Mouse (Mus musculus): Measurements from ENCODE around the gene Setd3. TPM values are rescaled to one million over a fixed set of nuclear protein-coding genes. Genes with fewer than 3 reads are reported as not detected.
A peak's percentile ranks its signal among the peaks of the same experiment; 100 is the strongest.

The Setd3 gene
- 100 to 1,000 TPM; 123 to 127 TPM for total RNA-seq (2021)
- long read RNA-seq, experiment 1, transcript Setd3-201 (13 exons, 2,755 nt): major isoform, 148 of 213 reads
- long read RNA-seq, experiment 1, partial matches to known transcripts: 5 of 213 reads
- long read RNA-seq, experiment 1, other reads (novel, unspliced or antisense): 55 of 213 reads
- long read RNA-seq, experiment 2, transcript Setd3-201 (13 exons, 2,755 nt): major isoform, 138 of 201 reads
- long read RNA-seq, experiment 2, partial matches to known transcripts: 12 of 201 reads
- long read RNA-seq, experiment 2, other reads (novel, unspliced or antisense): 48 of 201 reads

- intact Hi-C loops (cut with DNase I): no loop called here
- no peak for DNase-seq (ENCODE audit: low spot score in 2 of 2)
Observed at GRCm38 (mm10) chr12:108179246-108179320, at the start of gene Setd3. Gene Setd3 (minus strand): TSS chr12:108179314.

- intact Hi-C loops (cut with DNase I): no loop called here
- no peak for DNase-seq (ENCODE audit: low spot score in 2 of 2)
Observed at GRCm38 (mm10) chr12:108227527-108227926, 48.4 kb upstream of the Setd3 start.

GRCm38 (mm10) chr12:108226941-108227340 lies 47.8 kb upstream of the Setd3 start:
- no peak for DNase-seq (ENCODE audit: low spot score in 2 of 2)
- intact Hi-C loops (cut with DNase I): no loop called here

GRCm38 (mm10) chr12:108226216-108226615 lies 47.1 kb upstream of the Setd3 start:
- intact Hi-C loops (cut with DNase I): no loop called here
- no peak for DNase-seq (ENCODE audit: low spot score in 2 of 2)

- intact Hi-C loops (cut with DNase I): no loop called here
- peak in 1 of 2 experiments; percentile 55 for DNase-seq (ENCODE audit: low spot score in 2 of 2)
Observed at GRCm38 (mm10) chr12:108225781-108226180, 46.7 kb upstream of the Setd3 start.

- DNase-seq (ENCODE audit: low spot score in 2 of 2): no peak
- intact Hi-C loops (cut with DNase I): no loop called here
Observed at GRCm38 (mm10) chr12:108223357-108223756, 44.2 kb upstream of the Setd3 start.

GRCm38 (mm10) chr12:108221712-108222111 lies 42.6 kb upstream of the Setd3 start:
- no peak for DNase-seq (ENCODE audit: low spot score in 2 of 2)
- intact Hi-C loops (cut with DNase I): no loop called here

- intact Hi-C loops (cut with DNase I): no loop called here
- no peak for DNase-seq (ENCODE audit: low spot score in 2 of 2)
Observed at GRCm38 (mm10) chr12:108221206-108221605, 42.1 kb upstream of the Setd3 start.

GRCm38 (mm10) chr12:108220621-108221020 lies 41.5 kb upstream of the Setd3 start:
- DNase-seq (ENCODE audit: low spot score in 2 of 2): no peak
- intact Hi-C loops (cut with DNase I): no loop called here

GRCm38 (mm10) chr12:108219825-108220616 lies 40.9 kb upstream of the Setd3 start:
- DNase-seq (ENCODE audit: low spot score in 2 of 2): no peak
- intact Hi-C loops (cut with DNase I): no loop called here

GRCm38 (mm10) chr12:108219163-108219562 lies 40.0 kb upstream of the Setd3 start:
- intact Hi-C loops (cut with DNase I): no loop called here
- DNase-seq (ENCODE audit: low spot score in 2 of 2): peak; percentile 48 to 51

GRCm38 (mm10) chr12:108217572-108217971 lies 38.5 kb upstream of the Setd3 start:
- intact Hi-C loops (cut with DNase I): no loop called here
- peak; percentile 57 to 68 for DNase-seq (ENCODE audit: low spot score in 2 of 2)

- intact Hi-C loops (cut with DNase I): no loop called here
Observed at GRCm38 (mm10) chr12:108216611-108217370, 37.7 kb upstream of the Setd3 start.

GRCm38 (mm10) chr12:108215090-108215489 lies 36.0 kb upstream of the Setd3 start:
- intact Hi-C loops (cut with DNase I): no loop called here
- DNase-seq (ENCODE audit: low spot score in 2 of 2): no peak

More at GRCm38 (mm10) chr12:108216611-108217370, 37.7 kb upstream of the Setd3 start:
- DNase-seq (ENCODE audit: low spot score in 2 of 2): no peak

GRCm38 (mm10) chr12:108213090-108214041 lies 34.3 kb upstream of the Setd3 start:
- intact Hi-C loops (cut with DNase I): no loop called here
- DNase-seq (ENCODE audit: low spot score in 2 of 2): no peak

GRCm38 (mm10) chr12:108212476-108212875 lies 33.4 kb upstream of the Setd3 start:
- intact Hi-C loops (cut with DNase I): no loop called here

GRCm38 (mm10) chr12:108212071-108212470 lies 33.0 kb upstream of the Setd3 start:
- no peak for DNase-seq (ENCODE audit: low spot score in 2 of 2)
- intact Hi-C loops (cut with DNase I): no loop called here

More at GRCm38 (mm10) chr12:108212476-108212875, 33.4 kb upstream of the Setd3 start:
- DNase-seq (ENCODE audit: low spot score in 2 of 2): no peak

GRCm38 (mm10) chr12:108210623-108211022 lies 31.5 kb upstream of the Setd3 start:
- DNase-seq (ENCODE audit: low spot score in 2 of 2): no peak
- intact Hi-C loops (cut with DNase I): no loop called here

- DNase-seq (ENCODE audit: low spot score in 2 of 2): peak; percentile 74 to 77
- intact Hi-C loops (cut with DNase I): loop anchor here (2.0 to 10.0 kb wide), 3 partner anchors 68 to 286 kb away; partner anchors contain the start of gene Ccdc85c
Observed at GRCm38 (mm10) chr12:108208726-108209438, 29.8 kb upstream of the Setd3 start.

Data from left cerebral cortex, postnatal 14 days (tissue).